Mouse (Mus musculus) testis, postnatal 10 days (tissue): ENCODE results near the gene Irx1.

Experiments
- DNase-seq: peaks from one replicate; pipeline ENCODE4 v3.0.0; 2021; ENCODE audit warnings: low spot score

Irx1 gene

DNA sequence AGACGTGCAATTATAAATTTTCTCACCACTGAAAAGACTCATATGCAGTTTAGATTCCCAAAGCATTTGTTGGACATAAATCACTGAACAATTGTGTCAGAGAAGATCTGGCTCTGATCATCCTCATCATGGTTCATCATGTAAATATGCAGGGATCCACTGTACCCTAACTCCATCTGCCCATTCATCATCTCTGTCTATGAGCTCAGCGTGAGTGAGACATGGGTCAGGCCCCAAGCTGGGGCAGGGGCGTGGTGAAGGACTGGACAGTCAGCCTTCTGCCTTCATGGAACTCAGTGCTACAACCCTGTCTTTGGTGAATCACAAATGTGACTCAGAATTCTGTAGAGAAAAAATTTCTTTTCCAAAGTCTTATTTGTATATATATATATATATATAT lies 53.2 kb downstream of the Irx1 start:
- no peak for DNase-seq
